Mouse (Mus musculus) G1E (cell line): ENCODE measurements around the gene Cyren.

ENCODE experiments used
- CTCF ChIP-seq: IDR thresholded peaks from 2 replicates; pipeline ENCODE4 v1.5.1; 2012; ENCODE audit warnings: low read depth, low read length, inconsistent platforms, mixed read lengths
- GATA1 ChIP-seq: IDR thresholded peaks from 2 replicates; pipeline ENCODE4 v1.6.1; 2012; ENCODE audit warnings: borderline replicate concordance, low read length, inconsistent platforms, mixed read lengths
- GATA2 ChIP-seq: IDR thresholded peaks from 2 replicates; pipeline ENCODE4 v1.6.1; 2012; ENCODE audit warnings: low read depth, low read length, inconsistent platforms, borderline replicate concordance
- POLR2AphosphoS5 ChIP-seq: IDR thresholded peaks from 2 replicates; pipeline ENCODE4 v1.6.1; 2012; ENCODE audit warnings: low read depth, low read length, inconsistent platforms; ENCODE audit not compliant: insufficient replicate concordance
- TAL1 ChIP-seq: conservative IDR thresholded peaks from 2 replicates; pipeline ENCODE4 v1.6.1; 2012; ENCODE audit warnings: low read depth, low read length, inconsistent platforms, mixed read lengths

DNA sequence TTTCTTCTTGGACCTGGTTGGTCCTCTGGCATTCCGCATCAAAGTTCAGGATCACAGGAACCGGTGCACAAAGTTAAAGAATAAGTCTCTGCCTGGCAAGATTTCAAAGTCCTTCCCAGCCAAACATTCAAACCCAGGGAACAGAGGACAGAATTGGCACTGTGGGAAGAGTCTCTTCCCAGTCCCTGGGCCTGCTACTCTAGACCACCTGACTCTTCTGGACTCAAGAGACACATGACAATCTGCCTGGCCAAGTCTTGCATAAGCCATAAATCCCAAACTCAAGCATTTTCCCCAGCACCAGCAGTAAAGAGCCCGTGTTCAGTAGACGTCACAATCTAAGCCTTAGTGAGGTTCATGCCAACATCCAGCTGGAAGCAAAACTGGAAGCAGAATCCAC lies 28.8 kb upstream of the Cyren start:
- TF ChIP-seq CTCF (no peak), TAL1 (no peak), GATA1 (no peak), POLR2AphosphoS5 (no peak), GATA2 (no peak)
